In genomic region chr11:81896511-81896910, GRCm38 (mm10) we compare ENCODE assay signal across 29 mouse cellular contexts. TPM values are rescaled to one million over a fixed set of nuclear protein-coding genes. Genes with fewer than 3 reads are reported as not detected.
"Had no signal": no experiment of that assay in that cellular context is flagged by ENCODE, and none has a peak within 500 bp of the region (broad histone marks: within the 10 kb centered on the region; RNA-seq: fewer than 3 reads in every experiment).

No protein-coding gene starts in this region.

- H3K4me1 ChIP-seq: limb, embryonic 13.5 days; liver, embryonic 12.5 days; liver, embryonic 15.5 days; lung, embryonic 15.5 days; megakaryocyte, embryonic 14.5 days had no signal

- ATAC-seq: liver, embryonic 12.5 days had no signal

- H3K9me3 ChIP-seq: limb, embryonic 10.5 days; limb, embryonic 13.5 days; liver, embryonic 12.5 days; liver, embryonic 15.5 days; lung, embryonic 15.5 days; megakaryocyte, embryonic 14.5 days; midbrain, embryonic 12.5 days; neural tube, embryonic 15.5 days had no signal

- H3K27ac ChIP-seq: kidney, postnatal 0 days; limb, embryonic 10.5 days; limb, embryonic 13.5 days; liver, embryonic 12.5 days; liver, embryonic 15.5 days; lung, embryonic 15.5 days; stomach, postnatal 0 days had no signal

- DNase-seq: kidney, adult 2 months; kidney, postnatal 25 days; layer of hippocampus, adult 9-11 months; liver; lung, adult 18-20 months; lung, postnatal 10 days; lung, postnatal 36 days; right cerebral cortex, adult 18-20 months; right cerebral cortex, postnatal 14 days; right cerebral cortex, postnatal 4 days; thymus, adult 2 months; thymus, postnatal 14 days; thymus, postnatal 4 days had no signal

- H3K36me3 ChIP-seq: limb, embryonic 10.5 days; limb, embryonic 13.5 days; liver, embryonic 12.5 days; liver, embryonic 15.5 days; lung, embryonic 15.5 days; midbrain, embryonic 12.5 days; neural tube, embryonic 15.5 days had no signal

- H3K4me2 ChIP-seq: limb, embryonic 13.5 days; liver, embryonic 12.5 days; liver, embryonic 15.5 days; lung, embryonic 15.5 days; neural tube, embryonic 15.5 days had no signal

- H3K9ac ChIP-seq: limb, embryonic 13.5 days; liver, embryonic 12.5 days; liver, embryonic 15.5 days; lung, embryonic 15.5 days; neural tube, embryonic 15.5 days had no signal

- H3K4me3 ChIP-seq: layer of hippocampus, adult 2 months; limb, embryonic 10.5 days; limb, embryonic 13.5 days; liver, embryonic 12.5 days; liver, embryonic 15.5 days; lung, embryonic 15.5 days; megakaryocyte, embryonic 14.5 days; midbrain, embryonic 12.5 days; myocyte; neural tube, embryonic 15.5 days had no signal

- H3K27me3 ChIP-seq: limb, embryonic 13.5 days; liver, embryonic 12.5 days; liver, embryonic 15.5 days; lung, embryonic 15.5 days; megakaryocyte, embryonic 14.5 days; midbrain, embryonic 12.5 days; neural tube, embryonic 15.5 days had no signal

RNA-seq across cellular contexts. Expression of gene 5530401A14Rik, which starts 36.0 kb away (rescaled TPM):
- polyA plus RNA-seq: kidney, adult 2 months; kidney, embryonic 14.5 days; kidney, postnatal 0 days; large intestine, adult 2 months; limb, embryonic 10.5 days; limb, embryonic 13.5 days; liver, embryonic 12.5 days; liver, embryonic 15.5 days; lung, embryonic 15.5 days; myocyte; neural tube, embryonic 11.5 days; stomach, embryonic 14.5 days; stomach, postnatal 0 days; thymus, adult 2 months had no signal
